Mouse (Mus musculus): ENCODE measurements at regions not wholly inside any gene's neighbourhood (a gene's known extent, or its start where the extent isn't known, plus 50 kb on each side); places are given as distances from the start of the nearest gene placed in this dataset.
A peak's percentile ranks its signal among the peaks of the same experiment; 100 is the strongest.

GRCm38 (mm10) chr4:109610222-109610621 lies 56.8 kb downstream of the Cdkn2c start:
- no peak for DNase-seq
- intact Hi-C loops (cut with DNase I) = no loop called here

GRCm38 (mm10) chr4:109609770-109610169 lies 57.2 kb downstream of the Cdkn2c start:
- DNase-seq = peak in 1 of 2 experiments; percentile 0
- intact Hi-C loops (cut with DNase I) = no loop called here

GRCm38 (mm10) chr4:109589760-109590312 lies 58.7 kb upstream of the 4930522H14Rik start:
- no peak for DNase-seq
- intact Hi-C loops (cut with DNase I) = no loop called here

- no peak for DNase-seq
- intact Hi-C loops (cut with DNase I) = no loop called here
Observed at GRCm38 (mm10) chr4:109583185-109583786, 52.2 kb upstream of the 4930522H14Rik start.

GRCm38 (mm10) chr4:109582523-109582922 lies 51.4 kb upstream of the 4930522H14Rik start:
- DNase-seq = no peak
- intact Hi-C loops (cut with DNase I) = no loop called here

All from heart, postnatal 14 days (tissue).